ENCODE assay signal across 14 mouse cellular contexts in genomic region chr17:29072701-29073307, GRCm38 (mm10). TPM values are rescaled to one million over a fixed set of nuclear protein-coding genes. Genes with fewer than 3 reads are reported as not detected.
DNase-seq lines count a peak whose midpoint lies in the region; ATAC-seq and TF ChIP-seq lines count a peak whose summit lies in the region.
"Had no signal": no experiment of that assay in that cellular context is flagged by ENCODE, and none has a peak within 500 bp of the region (broad histone marks: within the 10 kb centered on the region; RNA-seq: fewer than 3 reads in every experiment).

No protein-coding gene starts in this region.

- no peak for TF ChIP-seq POLR2A in olfactory bulb, adult 2 months (IDR thresholded peaks at IDR 0.05; ENCODE audit: insufficient read depth, low read depth, low read length)

- WGBS in heart, embryonic 14.5 days, result 10% methylated on average over 11 of the region's 11 CpGs
- 38% methylated on average over 11 of the region's 11 CpGs for WGBS in olfactory bulb, adult 2 months

- TF ChIP-seq CTCF in olfactory bulb, adult 2 months (IDR thresholded peaks at IDR 0.05; ENCODE audit: insufficient read depth, low read depth, low read length), result no peak

- H3K27ac ChIP-seq in heart, embryonic 14.5 days (replicated peaks in 1 of 2; ENCODE audit: control insufficient read depth in 1 of 2, insufficient read depth in 1 of 2, low read depth in 2 of 2, low read length in 2 of 2), result peak overlapping the region; percentile 56 to 72
- H3K27ac ChIP-seq in olfactory bulb, adult 2 months (ENCODE audit: insufficient read depth, low read depth, low read length), result peak overlapping the region; percentile 16
- H3K27ac ChIP-seq: midbrain, embryonic 15.5 days; neural tube, embryonic 13.5 days had no signal

- no peak overlapping the region for H3K4me3 ChIP-seq in heart, embryonic 14.5 days (ENCODE audit: control insufficient read depth in 1 of 2, insufficient read depth in 1 of 2, low read depth in 1 of 2, low read length in 2 of 2)
- peak overlapping the region; percentile 40 for H3K4me3 ChIP-seq in megakaryocyte, embryonic 14.5 days (replicated peaks)
- H3K4me3 ChIP-seq in olfactory bulb, adult 2 months (ENCODE audit: insufficient read depth, low read depth, low read length), result no peak overlapping the region
- H3K4me3 ChIP-seq: erythroblast, embryonic 14.5 days; midbrain, embryonic 15.5 days; neural tube, embryonic 13.5 days had no signal

- H3K36me3 ChIP-seq in heart, embryonic 14.5 days (ENCODE audit: control insufficient read depth, insufficient read depth, low read length), result no peaks in the 10 kb centered on the region
- H3K36me3 ChIP-seq in megakaryocyte, embryonic 14.5 days (replicated peaks; ENCODE audit: low read length), result peaks cover 70% of the 10 kb centered on the region
- H3K36me3 ChIP-seq: midbrain, embryonic 15.5 days; neural tube, embryonic 13.5 days had no signal

- peak overlapping the region; percentile 51; the same call in 1 of the 2 replicates for H3K9ac ChIP-seq in heart, embryonic 14.5 days (ENCODE audit: low read length)
- H3K9ac ChIP-seq: midbrain, embryonic 15.5 days; neural tube, embryonic 13.5 days had no signal

- H3K27me3 ChIP-seq in heart, embryonic 14.5 days (ENCODE audit: control insufficient read depth, insufficient read depth, low read length), result no peaks in the 10 kb centered on the region
- no peaks in the 10 kb centered on the region for H3K27me3 ChIP-seq in megakaryocyte, embryonic 14.5 days (replicated peaks)
- H3K27me3 ChIP-seq: midbrain, embryonic 15.5 days; neural tube, embryonic 13.5 days had no signal

- H3K4me1 ChIP-seq in heart, embryonic 14.5 days (ENCODE audit: control insufficient read depth in 2 of 2, insufficient read depth in 2 of 2, low read length in 2 of 2), result peaks cover 22 to 34% of the 10 kb centered on the region in 2 experiments
- peaks cover 69% of the 10 kb centered on the region for H3K4me1 ChIP-seq in megakaryocyte, embryonic 14.5 days
- H3K4me1 ChIP-seq in olfactory bulb, adult 2 months (ENCODE audit: control insufficient read depth, insufficient read depth, low read length), result peaks cover 44% of the 10 kb centered on the region

- H3K4me2 ChIP-seq in heart, embryonic 14.5 days (ENCODE audit: low read length), result peak overlapping the region; percentile 33
- H3K4me2 ChIP-seq: midbrain, embryonic 15.5 days; neural tube, embryonic 13.5 days had no signal

- DNase-seq in heart, adult 9 months (ENCODE audit: low spot score in 2 of 2), result no peak
- peak; percentile 15 for DNase-seq in MN1 (ENCODE audit: low spot score)
- no peak for DNase-seq in ovary, postnatal 10 days (ENCODE audit: low spot score)
- DNase-seq: kidney, adult 11 months; kidney, postnatal 36 days; thymus, postnatal 36 days had no signal

- H3K9me3 ChIP-seq in heart, embryonic 14.5 days (ENCODE audit: control insufficient read depth, low read length), result no peaks in the 10 kb centered on the region
- H3K9me3 ChIP-seq in megakaryocyte, embryonic 14.5 days, result no peaks in the 10 kb centered on the region
- H3K9me3 ChIP-seq: midbrain, embryonic 15.5 days; neural tube, embryonic 13.5 days had no signal

- ATAC-seq in heart, embryonic 14.5 days (ENCODE audit: insufficient number of reproducible peaks, insufficient read depth, low FRiP score, low read depth), result no peak; the same call in 1 of the 2 replicates
- ATAC-seq in megakaryocyte, adult 5-6 weeks (ENCODE audit: poor library complexity, severe bottlenecking), result no peak
- ATAC-seq: midbrain, embryonic 15.5 days had no signal

RNA-seq across cellular contexts. Expression of gene Cdkn1a, which starts 18.0 kb away (rescaled TPM):
- polyA plus RNA-seq in heart, embryonic 14.5 days (2014; fragmentation: Nextera tagmentation; extraction: Ambion mirVana), result 51.7 and 57.7 TPM in 2 replicates
- polyA plus RNA-seq in megakaryocyte, embryonic 14.5 days (2012; ENCODE audit: insufficient read depth, low replicate concordance), result 228 and 253 TPM in 2 replicates
- 19.9 and 22.6 TPM in 2 replicates for total RNA-seq in megakaryocyte, adult 5-6 weeks (2015)
- 3.7 and 5.8 TPM in 2 replicates for total RNA-seq in megakaryocyte, adult 5-6 weeks (2017)
- not detected in 2 replicates for polyA plus RNA-seq in olfactory bulb, adult 2 months (2012; ENCODE audit: insufficient read depth, insufficient read length, low replicate concordance, missing spikeins)

RNA-seq across cellular contexts. Expression of gene Srsf3, which starts 40.4 kb away (rescaled TPM):
- 340 and 357 TPM in 2 replicates for polyA plus RNA-seq in heart, embryonic 14.5 days (2014; fragmentation: Nextera tagmentation; extraction: Ambion mirVana)
- 27.5 and 103 TPM in 2 replicates for polyA plus RNA-seq in megakaryocyte, embryonic 14.5 days (2012; ENCODE audit: insufficient read depth, low replicate concordance)
- 317 and 383 TPM in 2 replicates for total RNA-seq in megakaryocyte, adult 5-6 weeks (2015)
- total RNA-seq in megakaryocyte, adult 5-6 weeks (2017), result 479 and 534 TPM in 2 replicates
- polyA plus RNA-seq in olfactory bulb, adult 2 months (2012; ENCODE audit: insufficient read depth, insufficient read length, low replicate concordance, missing spikeins), result 273 and 350 TPM in 2 replicates

RNA-seq across cellular contexts. Expression of gene Rab44, which starts 41.1 kb away (rescaled TPM):
- polyA plus RNA-seq in heart, embryonic 14.5 days (2014; fragmentation: Nextera tagmentation; extraction: Ambion mirVana), result 0.23 and 0.36 TPM in 2 replicates
- 3.4 and 22.3 TPM in 2 replicates for polyA plus RNA-seq in megakaryocyte, embryonic 14.5 days (2012; ENCODE audit: insufficient read depth, low replicate concordance)
- total RNA-seq in megakaryocyte, adult 5-6 weeks (2015), result 52.2 and 62.4 TPM in 2 replicates
- total RNA-seq in megakaryocyte, adult 5-6 weeks (2017), result 104 and 105 TPM in 2 replicates
- not detected in 2 replicates for polyA plus RNA-seq in olfactory bulb, adult 2 months (2012; ENCODE audit: insufficient read depth, insufficient read length, low replicate concordance, missing spikeins)
- total RNA-seq: liver, adult 2 months had no signal
- polyA plus RNA-seq: midbrain, embryonic 15.5 days had no signal

Comparison
In these comparisons a context has a peak if more than half of its experiments do, and no peak if none do; other contexts are left out.
1. RNA of gene Cdkn1a, which starts 18.0 kb away (polyA plus RNA-seq): 228 to 253 TPM in megakaryocyte, embryonic 14.5 days and 51.7 to 57.7 TPM in heart, embryonic 14.5 days; not detected in olfactory bulb, adult 2 months; every median in the first group is over 10 times any median in the second.